Mouse (Mus musculus) adrenal gland, adult 8-10 months (tissue): Measurements from ENCODE around the gene Zmiz2. TPM values are rescaled to one million over a fixed set of nuclear protein-coding genes. Genes with fewer than 3 reads are reported as not detected.
"Not testable (repeated sequence)": the region's sequence is repeated elsewhere in the genome, so short reads cannot be mapped to it uniquely, and the experiment has no call there.

ENCODE experiments used
- DNase-seq: peaks from one replicate; pipeline ENCODE4 v3.0.0; 2022
- total RNA-seq, 4 experiments: library from RNA; stranded (reverse); gene quantifications; 2 replicates each; pipeline ENCODE4 v1.2.4; 2022

Zmiz2 gene
- 10 to 100 TPM; 51.9 to 66.8 (median 59.9) TPM for total RNA-seq

GRCm38 (mm10) chr11:6388726-6389413 lies at the start of gene Zmiz2:
Gene Zmiz2, plus strand, starts transcription at chr11:6389074.
- peak; percentile 93 for DNase-seq

- no peak for DNase-seq
Measured at GRCm38 (mm10) chr11:6345956-6346355, 42.9 kb upstream of the Zmiz2 start.

GRCm38 (mm10) chr11:6346966-6347365 lies 41.9 kb upstream of the Zmiz2 start:
- DNase-seq = no peak

GRCm38 (mm10) chr11:6348681-6349200 lies 40.1 kb upstream of the Zmiz2 start:
- no peak for DNase-seq

GRCm38 (mm10) chr11:6349586-6349985 lies 39.3 kb upstream of the Zmiz2 start:
- no peak for DNase-seq

- no peak for DNase-seq
Measured at GRCm38 (mm10) chr11:6355106-6355505, 33.8 kb upstream of the Zmiz2 start.

GRCm38 (mm10) chr11:6364581-6365275 lies 24.1 kb upstream of the Zmiz2 start:
- DNase-seq = no peak

GRCm38 (mm10) chr11:6365885-6366284 lies 23.0 kb upstream of the Zmiz2 start:
- peak; percentile 62 for DNase-seq

- DNase-seq = no peak
Measured at GRCm38 (mm10) chr11:6366434-6366833, 22.4 kb upstream of the Zmiz2 start.

- DNase-seq = no peak
Measured at GRCm38 (mm10) chr11:6367156-6367555, 21.7 kb upstream of the Zmiz2 start.

- not testable (repeated sequence) for DNase-seq
Measured at GRCm38 (mm10) chr11:6367986-6368385, 20.9 kb upstream of the Zmiz2 start.

- DNase-seq = no peak
Measured at GRCm38 (mm10) chr11:6371376-6372155, 17.3 kb upstream of the Zmiz2 start.

GRCm38 (mm10) chr11:6372784-6373183 lies 16.1 kb upstream of the Zmiz2 start:
- DNase-seq = no peak

GRCm38 (mm10) chr11:6380916-6381315 lies 8.0 kb upstream of the Zmiz2 start:
- no peak for DNase-seq

GRCm38 (mm10) chr11:6388126-6388725 lies 648 bp upstream of the Zmiz2 start:
- DNase-seq = no peak

- DNase-seq = no peak
Measured at GRCm38 (mm10) chr11:6389483-6389921, 628 bp downstream of the Zmiz2 start.

- DNase-seq = no peak
Measured at GRCm38 (mm10) chr11:6390376-6391053, 1.6 kb downstream of the Zmiz2 start.

GRCm38 (mm10) chr11:6391516-6392276 lies 2.8 kb downstream of the Zmiz2 start:
- no peak for DNase-seq

- DNase-seq = no peak
Measured at GRCm38 (mm10) chr11:6392857-6393256, 4.0 kb downstream of the Zmiz2 start.

- no peak for DNase-seq
Measured at GRCm38 (mm10) chr11:6393866-6394265, 5.0 kb downstream of the Zmiz2 start.

GRCm38 (mm10) chr11:6395565-6395964 lies 6.7 kb downstream of the Zmiz2 start:
- no peak for DNase-seq
